Mouse (Mus musculus): Measurements from ENCODE around the gene Asrgl1. TPM values are rescaled to one million over a fixed set of nuclear protein-coding genes. Genes with fewer than 3 reads are reported as not detected.

The Asrgl1 gene
- polyA plus RNA-seq, 1 experiment from 2014 or later: 18.8 TPM

- Histone ChIP-seq H3K27ac (ENCODE audit: low read length) (peak overlapping the region; percentile 67), H3K9me3 (ENCODE audit: control insufficient read depth, low read length) (no peaks in the 10 kb centered on the region), H3K4me1 (replicated peaks; ENCODE audit: control insufficient read depth, insufficient read depth, low read length) (peaks cover 16% of the 10 kb centered on the region), H3K4me2 (ENCODE audit: low read depth, low read length) (no peak overlapping the region), H3K27me3 (ENCODE audit: control insufficient read depth, insufficient read depth, low read depth, low read length) (no peaks in the 10 kb centered on the region), H3K9ac (ENCODE audit: low read length) (peak overlapping the region; percentile 44; the same call in 1 of the 2 replicates), H3K4me3 (ENCODE audit: low read length) (no peak overlapping the region), H3K36me3 (ENCODE audit: control insufficient read depth, insufficient read depth, low read length) (no peaks in the 10 kb centered on the region)
- ATAC-seq (ENCODE audit: low read depth): peak; percentile 53
- WGBS: 38% methylated on average over 1 of the region's 1 CpGs
Observed at GRCm38 (mm10) chr19:9107379-9107755, 28.1 kb downstream of the Asrgl1 start.

- Histone ChIP-seq H3K9me3 (ENCODE audit: control insufficient read depth, low read length) (no peaks in the 10 kb centered on the region), H3K9ac (ENCODE audit: low read length) (peak overlapping the region; percentile 44)
- peak; percentile 77 for ATAC-seq (ENCODE audit: low read depth)
Observed at GRCm38 (mm10) chr19:9106751-9107378, 28.6 kb downstream of the Asrgl1 start.

GRCm38 (mm10) chr19:9106096-9106495 lies 29.3 kb downstream of the Asrgl1 start:
- WGBS: 37% methylated on average over 5 of the region's 5 CpGs
- Histone ChIP-seq H3K4me3 (ENCODE audit: low read length) (no peak overlapping the region), H3K4me1 (replicated peaks; ENCODE audit: control insufficient read depth, insufficient read depth, low read length) (peaks cover 16% of the 10 kb centered on the region), H3K36me3 (ENCODE audit: control insufficient read depth, insufficient read depth, low read length) (no peaks in the 10 kb centered on the region), H3K9me3 (ENCODE audit: control insufficient read depth, low read length) (no peaks in the 10 kb centered on the region), H3K9ac (ENCODE audit: low read length) (peak overlapping the region; percentile 29; the same call in 1 of the 2 replicates), H3K27ac (ENCODE audit: low read length) (peak overlapping the region; percentile 67), H3K27me3 (ENCODE audit: control insufficient read depth, insufficient read depth, low read depth, low read length) (no peaks in the 10 kb centered on the region), H3K4me2 (ENCODE audit: low read depth, low read length) (no peak overlapping the region)
- 0 out of 2 replicates have a peak, but pooled peaks have one; percentile 10 for ATAC-seq (ENCODE audit: low read depth)

More at GRCm38 (mm10) chr19:9106751-9107378, 28.6 kb downstream of the Asrgl1 start:
- Histone ChIP-seq H3K4me1 (replicated peaks; ENCODE audit: control insufficient read depth, insufficient read depth, low read length) (peaks cover 16% of the 10 kb centered on the region), H3K27ac (ENCODE audit: low read length) (peak overlapping the region; percentile 67), H3K27me3 (ENCODE audit: control insufficient read depth, insufficient read depth, low read depth, low read length) (no peaks in the 10 kb centered on the region), H3K4me2 (ENCODE audit: low read depth, low read length) (no peak overlapping the region), H3K4me3 (ENCODE audit: low read length) (no peak overlapping the region), H3K36me3 (ENCODE audit: control insufficient read depth, insufficient read depth, low read length) (no peaks in the 10 kb centered on the region)
- WGBS: 6% methylated on average over 4 of the region's 4 CpGs

- Histone ChIP-seq H3K4me2 (ENCODE audit: low read depth, low read length) (no peak overlapping the region), H3K27ac (ENCODE audit: low read length) (no peak overlapping the region), H3K4me1 (replicated peaks; ENCODE audit: control insufficient read depth, insufficient read depth, low read length) (peaks cover 16% of the 10 kb centered on the region), H3K9ac (ENCODE audit: low read length) (no peak overlapping the region), H3K27me3 (ENCODE audit: control insufficient read depth, insufficient read depth, low read depth, low read length) (no peaks in the 10 kb centered on the region), H3K4me3 (ENCODE audit: low read length) (no peak overlapping the region), H3K9me3 (ENCODE audit: control insufficient read depth, low read length) (no peaks in the 10 kb centered on the region), H3K36me3 (ENCODE audit: control insufficient read depth, insufficient read depth, low read length) (no peaks in the 10 kb centered on the region)
- WGBS: 69% methylated on average over 3 of the region's 3 CpGs
- ATAC-seq (ENCODE audit: low read depth): no peak
Observed at GRCm38 (mm10) chr19:9105101-9105685, 30.2 kb downstream of the Asrgl1 start.

- Histone ChIP-seq H3K4me2 (ENCODE audit: low read depth, low read length) (no peak overlapping the region), H3K9ac (ENCODE audit: low read length) (no peak overlapping the region), H3K4me3 (ENCODE audit: low read length) (no peak overlapping the region), H3K27ac (ENCODE audit: low read length) (no peak overlapping the region), H3K27me3 (ENCODE audit: control insufficient read depth, insufficient read depth, low read depth, low read length) (no peaks in the 10 kb centered on the region), H3K4me1 (replicated peaks; ENCODE audit: control insufficient read depth, insufficient read depth, low read length) (peaks cover 17% of the 10 kb centered on the region), H3K36me3 (ENCODE audit: control insufficient read depth, insufficient read depth, low read length) (no peaks in the 10 kb centered on the region), H3K9me3 (ENCODE audit: control insufficient read depth, low read length) (no peaks in the 10 kb centered on the region)
- WGBS: 68% methylated on average over 4 of the region's 4 CpGs
- ATAC-seq (ENCODE audit: low read depth): no peak
Observed at GRCm38 (mm10) chr19:9103986-9104385, 31.4 kb downstream of the Asrgl1 start.

- WGBS: 61% methylated on average over 2 of the region's 2 CpGs
- H3K27me3 ChIP-seq (ENCODE audit: control insufficient read depth, insufficient read depth, low read depth, low read length): no peaks in the 10 kb centered on the region
- H3K36me3 ChIP-seq (ENCODE audit: control insufficient read depth, insufficient read depth, low read length): no peaks in the 10 kb centered on the region
- H3K4me1 ChIP-seq (replicated peaks; ENCODE audit: control insufficient read depth, insufficient read depth, low read length): peaks cover 2% of the 10 kb centered on the region
- H3K9me3 ChIP-seq (ENCODE audit: control insufficient read depth, low read length): no peaks in the 10 kb centered on the region
- H3K4me3 ChIP-seq (ENCODE audit: low read length): no peak overlapping the region
- ATAC-seq (ENCODE audit: low read depth): no peak
- H3K4me2 ChIP-seq (ENCODE audit: low read depth, low read length): no peak overlapping the region
- H3K27ac ChIP-seq (ENCODE audit: low read length): no peak overlapping the region
- no peak overlapping the region for H3K9ac ChIP-seq (ENCODE audit: low read length)
Observed at GRCm38 (mm10) chr19:9101062-9101457, 34.4 kb downstream of the Asrgl1 start.

GRCm38 (mm10) chr19:9100297-9101061 lies 35.0 kb downstream of the Asrgl1 start:
- H3K9me3 ChIP-seq (ENCODE audit: control insufficient read depth, low read length): no peaks in the 10 kb centered on the region
- no peaks in the 10 kb centered on the region for H3K36me3 ChIP-seq (ENCODE audit: control insufficient read depth, insufficient read depth, low read length)
- WGBS: 73% methylated on average over 17 of the region's 17 CpGs
- no peak overlapping the region for H3K4me3 ChIP-seq (ENCODE audit: low read length)
- no peaks in the 10 kb centered on the region for H3K27me3 ChIP-seq (ENCODE audit: control insufficient read depth, insufficient read depth, low read depth, low read length)
- no peak overlapping the region for H3K4me2 ChIP-seq (ENCODE audit: low read depth, low read length)
- H3K27ac ChIP-seq (ENCODE audit: low read length): no peak overlapping the region
- H3K4me1 ChIP-seq (replicated peaks; ENCODE audit: control insufficient read depth, insufficient read depth, low read length): peaks cover 2% of the 10 kb centered on the region; the same call in 1 of the 2 replicates
- H3K9ac ChIP-seq (ENCODE audit: low read length): no peak overlapping the region
- ATAC-seq (ENCODE audit: low read depth): no peak

GRCm38 (mm10) chr19:9099751-9100150 lies 35.7 kb downstream of the Asrgl1 start:
- 77% methylated on average over 8 of the region's 8 CpGs for WGBS
- Histone ChIP-seq H3K4me1 (replicated peaks; ENCODE audit: control insufficient read depth, insufficient read depth, low read length) (peaks cover 2% of the 10 kb centered on the region; the same call in 1 of the 2 replicates), H3K9ac (ENCODE audit: low read length) (no peak overlapping the region), H3K27ac (ENCODE audit: low read length) (no peak overlapping the region), H3K9me3 (ENCODE audit: control insufficient read depth, low read length) (no peaks in the 10 kb centered on the region), H3K36me3 (ENCODE audit: control insufficient read depth, insufficient read depth, low read length) (no peaks in the 10 kb centered on the region), H3K27me3 (ENCODE audit: control insufficient read depth, insufficient read depth, low read depth, low read length) (no peaks in the 10 kb centered on the region), H3K4me2 (ENCODE audit: low read depth, low read length) (no peak overlapping the region), H3K4me3 (ENCODE audit: low read length) (no peak overlapping the region)
- ATAC-seq (ENCODE audit: low read depth): no peak

GRCm38 (mm10) chr19:9097441-9097840 lies 38.0 kb downstream of the Asrgl1 start:
- Histone ChIP-seq H3K4me2 (ENCODE audit: low read depth, low read length) (no peak overlapping the region), H3K9me3 (ENCODE audit: control insufficient read depth, low read length) (no peaks in the 10 kb centered on the region), H3K4me1 (replicated peaks; ENCODE audit: control insufficient read depth, insufficient read depth, low read length) (peaks cover 2% of the 10 kb centered on the region; the same call in 1 of the 2 replicates), H3K27ac (ENCODE audit: low read length) (no peak overlapping the region), H3K27me3 (ENCODE audit: control insufficient read depth, insufficient read depth, low read depth, low read length) (no peaks in the 10 kb centered on the region), H3K9ac (ENCODE audit: low read length) (no peak overlapping the region), H3K36me3 (ENCODE audit: control insufficient read depth, insufficient read depth, low read length) (no peaks in the 10 kb centered on the region), H3K4me3 (ENCODE audit: low read length) (no peak overlapping the region)
- WGBS: 67% methylated on average over 13 of the region's 13 CpGs
- no peak for ATAC-seq (ENCODE audit: low read depth)

Measured in lung, embryonic 16.5 days (tissue).